Mouse (Mus musculus): ENCODE data around the gene Mov10. TPM values are rescaled to one million over a fixed set of nuclear protein-coding genes. Genes with fewer than 3 reads are reported as not detected.

The Mov10 gene
- total RNA-seq, 2 experiments from 2014 or later = 3.8 to 8.3 TPM

Other genes starting within 250 kb of the Mov10 start
- 7.3 and 9.2 TPM in 2 replicates for gene Slc16a1, start 179.9 kb downstream of the Mov10 start, total RNA-seq (2015)
- 10.6 and 12.7 TPM in 2 replicates for gene Slc16a1, start 179.9 kb downstream of the Mov10 start, total RNA-seq (2017)
- gene Ppm1j, start 37.5 kb downstream of the Mov10 start, total RNA-seq (2015) = 0.41 and 0.56 TPM in 2 replicates
- 0.24 and 0.44 TPM in 2 replicates for gene Ppm1j, start 37.5 kb downstream of the Mov10 start, total RNA-seq (2017)
- 0.16 TPM in 1 of 2 replicates, not detected in the other for gene Fam19a3, start 36.7 kb downstream of the Mov10 start, total RNA-seq (2015)
- 0.04 TPM in 1 of 2 replicates, not detected in the other for gene Fam19a3, start 36.7 kb downstream of the Mov10 start, total RNA-seq (2017)
- 1.4 and 2.1 TPM in 2 replicates for gene Rhoc, start 30.2 kb downstream of the Mov10 start, total RNA-seq (2015)
- gene Rhoc, start 30.2 kb downstream of the Mov10 start, total RNA-seq (2017) = 2.9 and 3.7 TPM in 2 replicates
- gene St7l, start 45.4 kb upstream of the Mov10 start, total RNA-seq (2015) = 23.3 and 31.8 TPM in 2 replicates
- gene St7l, start 45.4 kb upstream of the Mov10 start, total RNA-seq (2017) = 27.9 and 30.4 TPM in 2 replicates
- 365 and 394 TPM in 2 replicates for gene Capza1, start 45.9 kb upstream of the Mov10 start, total RNA-seq (2015)
- 404 and 425 TPM in 2 replicates for gene Capza1, start 45.9 kb upstream of the Mov10 start, total RNA-seq (2017)
- gene Wnt2b, start 143.4 kb upstream of the Mov10 start, total RNA-seq (2015) = not detected in 2 replicates
- not detected in 2 replicates for gene Wnt2b, start 143.4 kb upstream of the Mov10 start, total RNA-seq (2017)
- 0.58 and 1.5 TPM in 2 replicates for gene Cttnbp2nl, start 234.6 kb upstream of the Mov10 start, total RNA-seq (2015)
- gene Cttnbp2nl, start 234.6 kb upstream of the Mov10 start, total RNA-seq (2017) = 0.77 and 1.4 TPM in 2 replicates
- not detected in 2 replicates for gene 4930564D02Rik, start 248.3 kb upstream of the Mov10 start, total RNA-seq (2015)
- not detected in 2 replicates for gene 4930564D02Rik, start 248.3 kb upstream of the Mov10 start, total RNA-seq (2017)